Mouse (Mus musculus): ENCODE results near the gene Plcxd1.
"Not testable (repeated sequence)": the region's sequence is repeated elsewhere in the genome, so short reads cannot be mapped to it uniquely, and the experiment has no call there.

The Plcxd1 gene

GRCm38 (mm10) chr5:110106901-110107564, 7.3 kb downstream of the Plcxd1 start:
- DNase-seq (ENCODE audit: low spot score in 2 of 2): peak; percentile 36 to 42

GRCm38 (mm10) chr5:110107581-110108304, 8.0 kb downstream of the Plcxd1 start, which contains the start of gene Gtpbp6:
Gene Gtpbp6, minus strand, starts transcription at chr5:110108197.
- DNase-seq (ENCODE audit: low spot score in 2 of 2): peak; percentile 95 to 96

GRCm38 (mm10) chr5:110108305-110108628, 8.5 kb downstream of the Plcxd1 start:
- no peak for DNase-seq (ENCODE audit: low spot score in 2 of 2)

GRCm38 (mm10) chr5:110109991-110110441, 10.2 kb downstream of the Plcxd1 start, which contains the start of gene Zfp605:
Gene Zfp605, plus strand, starts transcription at chr5:110110092.
- peak; percentile 83 to 84 for DNase-seq (ENCODE audit: low spot score in 2 of 2)

GRCm38 (mm10) chr5:110122380-110122779, 22.6 kb downstream of the Plcxd1 start:
- DNase-seq (ENCODE audit: low spot score in 2 of 2): not testable (repeated sequence)

GRCm38 (mm10) chr5:110135293-110136086, 35.7 kb downstream of the Plcxd1 start, which contains the start of gene Chfr:
Gene Chfr, plus strand, starts transcription at chr5:110135842.
- peak; percentile 99 for DNase-seq (ENCODE audit: low spot score in 2 of 2)

- DNase-seq (ENCODE audit: low spot score in 2 of 2): no peak
These were observed 36.3 kb downstream of the Plcxd1 start for GRCm38 (mm10) chr5:110136087-110136464.

- no peak for DNase-seq (ENCODE audit: low spot score in 2 of 2)
These were observed 38.0 kb downstream of the Plcxd1 start for GRCm38 (mm10) chr5:110137816-110138215.

- no peak for DNase-seq (ENCODE audit: low spot score in 2 of 2)
These were observed 39.6 kb downstream of the Plcxd1 start for GRCm38 (mm10) chr5:110139325-110139724.

GRCm38 (mm10) chr5:110140424-110140823, 40.7 kb downstream of the Plcxd1 start:
- DNase-seq (ENCODE audit: low spot score in 2 of 2): no peak

GRCm38 (mm10) chr5:110142309-110142708, 42.5 kb downstream of the Plcxd1 start:
- DNase-seq (ENCODE audit: low spot score in 2 of 2): no peak

GRCm38 (mm10) chr5:110143007-110143406, 43.2 kb downstream of the Plcxd1 start:
- peak in 1 of 2 experiments; percentile 11 for DNase-seq (ENCODE audit: low spot score in 2 of 2)

All from thymus, postnatal 10 days (tissue).